Mouse (Mus musculus): ENCODE data around the gene Tmprss2. TPM values are rescaled to one million over a fixed set of nuclear protein-coding genes. Genes with fewer than 3 reads are reported as not detected.

Gene Tmprss2
- polyA plus RNA-seq, 1 experiment from 2014 or later, result 0.19 TPM

DNA sequence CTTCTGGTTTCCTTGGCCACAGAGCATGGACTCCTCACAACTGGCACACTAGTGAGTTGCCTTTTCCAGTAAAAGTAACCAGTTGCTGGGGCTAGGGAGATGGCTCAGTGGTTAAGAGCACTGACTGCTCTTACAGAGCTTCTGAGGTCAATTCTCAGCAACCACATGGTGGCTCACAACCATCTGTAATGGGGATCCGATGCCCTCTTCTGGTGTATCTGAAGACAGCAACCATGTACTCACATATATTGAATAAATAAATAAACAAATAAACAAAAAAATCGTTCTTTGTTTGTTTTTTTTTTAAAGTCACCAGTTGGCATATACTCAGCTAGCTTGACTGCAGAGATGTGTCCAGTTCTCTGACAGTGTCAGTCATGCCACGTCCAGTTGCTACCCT is 94.7 kb downstream of the Tmprss2 start:
- Histone ChIP-seq H3K36me3 (ENCODE audit: control insufficient read depth, insufficient read depth, low read length) (no peaks in the 10 kb centered on the region), H3K9me3 (ENCODE audit: control insufficient read depth, low read length) (no peaks in the 10 kb centered on the region), H3K4me2 (replicated peaks; ENCODE audit: low read depth, low read length) (no peak overlapping the region), H3K27me3 (ENCODE audit: control insufficient read depth, insufficient read depth, low read length) (no peaks in the 10 kb centered on the region), H3K9ac (ENCODE audit: low read depth, low read length) (no peak overlapping the region), H3K27ac (ENCODE audit: low read depth, low read length) (no peak overlapping the region), H3K4me1 (replicated peaks; ENCODE audit: control insufficient read depth, insufficient read depth, low read length) (no peaks in the 10 kb centered on the region), H3K4me3 (ENCODE audit: low read depth, low read length) (no peak overlapping the region)
- ATAC-seq (ENCODE audit: low FRiP score) (no peak), DNase-seq (ENCODE audit: low spot score) (no peak)
- WGBS, result 66% methylated on average over 3 of the region's 3 CpGs

Other genes starting within 250 kb of the Tmprss2 start
- not detected in 2 replicates for gene Mx1, start 148.3 kb downstream of the Tmprss2 start, polyA plus RNA-seq (2014; fragmentation: Nextera tagmentation; extraction: Ambion mirVana)
- not detected in 2 replicates for gene Fam3b, start 96.4 kb downstream of the Tmprss2 start, polyA plus RNA-seq (2014; fragmentation: Nextera tagmentation; extraction: Ambion mirVana)
- gene Ripk4, start 152.6 kb upstream of the Tmprss2 start, polyA plus RNA-seq (2014; fragmentation: Nextera tagmentation; extraction: Ambion mirVana), result 0.93 and 1.3 TPM in 2 replicates
- gene Prdm15, start 240.7 kb upstream of the Tmprss2 start, polyA plus RNA-seq (2014; fragmentation: Nextera tagmentation; extraction: Ambion mirVana), result 11.7 TPM in 2 replicates